ENCODE assay signal across 8 mouse cellular contexts in genomic region chr10:127591514-127591913, GRCm38 (mm10). TPM values are rescaled to one million over a fixed set of nuclear protein-coding genes. Genes with fewer than 3 reads are reported as not detected.
DNase-seq lines count a peak whose midpoint lies in the region; ATAC-seq lines count a peak whose summit lies in the region.

No protein-coding gene starts in this region.

- no peak for DNase-seq in kidney, adult 8-10 months
- DNase-seq in ZHBTc4 (ENCODE audit: low read depth, low spot score), result peak; percentile 79
- no peak for DNase-seq in testis, postnatal 10 days (ENCODE audit: low spot score)
- DNase-seq in frontal cortex, postnatal 25 days (ENCODE audit: low spot score in 2 of 2), result no peak
- DNase-seq in T-cell, adult 2 months (ENCODE audit: low spot score), result no peak

- H3K27ac ChIP-seq in kidney, embryonic 16.5 days (ENCODE audit: low read length), result 0 out of 2 replicates have a peak overlapping the region, but pooled peaks have one; percentile 0
- peak overlapping the region; percentile 4 for H3K27ac ChIP-seq in heart, embryonic 15.5 days
- peak overlapping the region; percentile 100 for H3K27ac ChIP-seq in macrophage

- peaks cover 17% of the 10 kb centered on the region for H3K36me3 ChIP-seq in kidney, embryonic 16.5 days (ENCODE audit: insufficient read depth, low read length)
- H3K36me3 ChIP-seq in heart, embryonic 15.5 days, result peaks cover 6% of the 10 kb centered on the region; the same call in 1 of the 2 replicates
- peaks cover 25% of the 10 kb centered on the region; the same call in 1 of the 2 replicates for H3K36me3 ChIP-seq in macrophage (ENCODE audit: inconsistent target)

- no peaks in the 10 kb centered on the region for H3K9me3 ChIP-seq in kidney, embryonic 16.5 days (ENCODE audit: low read length)
- no peaks in the 10 kb centered on the region for H3K9me3 ChIP-seq in heart, embryonic 15.5 days (replicated peaks)

- H3K4me1 ChIP-seq in kidney, embryonic 16.5 days (ENCODE audit: insufficient read depth, low read length), result peaks cover 30% of the 10 kb centered on the region
- peaks cover 41% of the 10 kb centered on the region for H3K4me1 ChIP-seq in heart, embryonic 15.5 days (replicated peaks)

- no peak overlapping the region for H3K9ac ChIP-seq in kidney, embryonic 16.5 days (replicated peaks; ENCODE audit: low read length)
- no peak overlapping the region for H3K9ac ChIP-seq in heart, embryonic 15.5 days

- 32% methylated on average over 7 of the region's 7 CpGs for WGBS in kidney, embryonic 16.5 days
- WGBS in heart, embryonic 15.5 days, result 36% methylated on average over 7 of the region's 7 CpGs
- WGBS in macrophage (ENCODE audit: missing documents), result 87% methylated on average over 7 of the region's 7 CpGs

- peaks cover 56% of the 10 kb centered on the region for H3K79me2 ChIP-seq in macrophage (ENCODE audit: inconsistent target)

- no peak overlapping the region for H3K4me2 ChIP-seq in kidney, embryonic 16.5 days (replicated peaks; ENCODE audit: low read depth, low read length)
- H3K4me2 ChIP-seq in heart, embryonic 15.5 days, result no peak overlapping the region

- ATAC-seq in kidney, embryonic 16.5 days (ENCODE audit: low FRiP score, low TSS enrichment), result peak; percentile 55; the same call in 1 of the 2 replicates
- ATAC-seq in heart, embryonic 15.5 days (replicated peaks; ENCODE audit: insufficient number of reproducible peaks, insufficient read depth, low FRiP score, low read depth), result peak; percentile 53

- no peak overlapping the region for H3K4me3 ChIP-seq in kidney, embryonic 16.5 days (ENCODE audit: low read length)
- H3K4me3 ChIP-seq in heart, embryonic 15.5 days, result no peak overlapping the region
- H3K4me3 ChIP-seq in macrophage (ENCODE audit: inconsistent target), result no peak overlapping the region

- H3K27me3 ChIP-seq in kidney, embryonic 16.5 days (ENCODE audit: insufficient read depth, low read length), result no peaks in the 10 kb centered on the region
- H3K27me3 ChIP-seq in heart, embryonic 15.5 days, result no peaks in the 10 kb centered on the region

RNA-seq across cellular contexts. Expression of gene Lrp1, which starts 29.4 kb away (rescaled TPM):
- polyA plus RNA-seq in kidney, embryonic 16.5 days (2015; fragmentation: Nextera tagmentation; extraction: Ambion mirVana), result 70.9 and 71.7 TPM in 2 replicates
- polyA plus RNA-seq in heart, embryonic 15.5 days (2015; fragmentation: Nextera tagmentation; extraction: Ambion mirVana), result 31.2 and 43.1 TPM in 2 replicates
- 1,000 to 10,000 TPM in 10 of 26 experiments, 100 to 1,000 TPM in 16; 161 to 1,849 (median 957) TPM for total RNA-seq in macrophage (2018; cell fraction: chromatin; rRNA removed)
- total RNA-seq in macrophage (2018; cell fraction: cytosol; rRNA removed), result 100 to 1,000 TPM; 187 to 924 (median 416) TPM
- total RNA-seq in macrophage (2018; cell fraction: nucleus; rRNA removed), result 1,000 to 10,000 TPM in 20 of 26 experiments, 100 to 1,000 TPM in 6; 439 to 3,096 (median 1,237) TPM
- 315 to 785 TPM (median 440 TPM) in 3 replicates for polyA plus RNA-seq in macrophage (2018)

RNA-seq across cellular contexts. Expression of gene Stat6, which starts 51.3 kb away (rescaled TPM):
- polyA plus RNA-seq in kidney, embryonic 16.5 days (2015; fragmentation: Nextera tagmentation; extraction: Ambion mirVana), result 33.8 and 37.4 TPM in 2 replicates
- polyA plus RNA-seq in heart, embryonic 15.5 days (2015; fragmentation: Nextera tagmentation; extraction: Ambion mirVana), result 26.2 and 33.5 TPM in 2 replicates
- total RNA-seq in macrophage (2018; cell fraction: chromatin; rRNA removed), result 100 to 1,000 TPM; 187 to 439 (median 329) TPM
- 100 to 1,000 TPM; 105 to 151 (median 131) TPM for total RNA-seq in macrophage (2018; cell fraction: cytosol; rRNA removed)
- 100 to 1,000 TPM; 141 to 357 (median 222) TPM for total RNA-seq in macrophage (2018; cell fraction: nucleus; rRNA removed)
- 122 to 141 TPM (median 128 TPM) in 3 replicates for polyA plus RNA-seq in macrophage (2018)

RNA-seq across cellular contexts. Expression of gene Nxph4, which starts 57.2 kb away (rescaled TPM):
- polyA plus RNA-seq in kidney, embryonic 16.5 days (2015; fragmentation: Nextera tagmentation; extraction: Ambion mirVana), result 1.8 and 2.3 TPM in 2 replicates
- polyA plus RNA-seq in heart, embryonic 15.5 days (2015; fragmentation: Nextera tagmentation; extraction: Ambion mirVana), result 1.2 and 2.9 TPM in 2 replicates
- total RNA-seq in macrophage (2018; cell fraction: chromatin; rRNA removed), result not detected
- total RNA-seq in macrophage (2018; cell fraction: cytosol; rRNA removed), result not detected
- total RNA-seq in macrophage (2018; cell fraction: nucleus; rRNA removed), result under 1 TPM in 2 of 26 experiments, not detected in 24; 0.48 to 0.69 TPM
- not detected in 3 replicates for polyA plus RNA-seq in macrophage (2018)

Comparison
In these comparisons a context has a peak if more than half of its experiments do, and no peak if none do; other contexts are left out.
1. H3K27ac ChIP-seq: peak in every context shown above with its lines; median percentile 100 in macrophage; 4 in heart, embryonic 15.5 days; 0 in kidney, embryonic 16.5 days.